Mouse (Mus musculus): Measurements from ENCODE around the gene Anapc16. TPM values are rescaled to one million over a fixed set of nuclear protein-coding genes. Genes with fewer than 3 reads are reported as not detected.

Gene Anapc16
- polyA plus RNA-seq, 1 experiment from 2014 or later = 84.1 TPM

Other genes starting within 250 kb of the Anapc16 start
- 30.3 and 31.3 TPM in 2 replicates for gene Dnajb12, start 123.6 kb downstream of the Anapc16 start, polyA plus RNA-seq (2014; fragmentation: Nextera tagmentation; extraction: Ambion mirVana)
- 1.9 and 3.4 TPM in 2 replicates for gene Ddit4, start 51.3 kb downstream of the Anapc16 start, polyA plus RNA-seq (2014; fragmentation: Nextera tagmentation; extraction: Ambion mirVana)
- gene Ascc1, start 330 bp downstream of the Anapc16 start, polyA plus RNA-seq (2014; fragmentation: Nextera tagmentation; extraction: Ambion mirVana) = 34.5 and 36.2 TPM in 2 replicates
- gene Spock2, start 103.1 kb upstream of the Anapc16 start, polyA plus RNA-seq (2014; fragmentation: Nextera tagmentation; extraction: Ambion mirVana) = 1.2 and 1.3 TPM in 2 replicates
- gene Chst3, start 216.1 kb upstream of the Anapc16 start, polyA plus RNA-seq (2014; fragmentation: Nextera tagmentation; extraction: Ambion mirVana) = 0.57 and 0.73 TPM in 2 replicates

Data from heart, embryonic 11.5 days (tissue).